Mouse (Mus musculus): ENCODE results near the gene Krt7. TPM values are rescaled to one million over a fixed set of nuclear protein-coding genes. Genes with fewer than 3 reads are reported as not detected.

Krt7 gene
- polyA plus RNA-seq, 1 experiment from 2014 or later, result 31.9 TPM

- WGBS, result 72% methylated on average over 13 of the region's 13 CpGs
- H3K36me3 ChIP-seq, result no peaks in the 10 kb centered on the region
- DNase-seq (ENCODE audit: low spot score), result no peak
Measured at GRCm38 (mm10) chr15:101463651-101464050, 52.8 kb downstream of the Krt7 start, which contains the start of gene Krt81. Krt81 (minus strand) TSS chr15:101463751.

DNA sequence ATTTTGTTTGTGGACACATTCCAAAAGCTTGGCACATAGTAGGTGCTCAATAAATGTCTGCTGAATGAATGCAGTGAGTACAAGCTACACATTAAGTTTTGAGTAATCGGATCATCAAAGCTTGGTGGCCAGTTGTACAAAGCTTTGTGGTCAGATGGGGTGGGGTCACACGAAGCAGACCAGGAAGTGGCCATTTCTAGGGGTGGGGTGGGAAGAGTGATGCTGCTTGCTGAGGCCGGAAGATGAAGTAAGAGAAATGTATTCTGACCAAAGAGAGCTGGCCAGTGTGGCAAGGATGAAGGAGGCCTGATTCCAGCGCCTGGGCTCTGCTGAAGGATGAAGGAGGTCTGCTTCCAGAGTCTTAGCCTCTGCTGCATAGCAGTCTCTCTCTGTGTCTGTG lies 58.2 kb downstream of the Krt7 start:
- H3K27ac ChIP-seq, result no peak overlapping the region
- H3K27me3 ChIP-seq (ENCODE audit: insufficient read depth, poor library complexity, severe bottlenecking), result no peaks in the 10 kb centered on the region
- H3K4me1 ChIP-seq, result no peaks in the 10 kb centered on the region
- H3K4me3 ChIP-seq, result no peak overlapping the region
- H3K36me3 ChIP-seq, result no peaks in the 10 kb centered on the region
- DNase-seq (ENCODE audit: low spot score), result no peak
- H3K9me3 ChIP-seq, result no peaks in the 10 kb centered on the region
- WGBS, result 76% methylated on average over 4 of the region's 4 CpGs

More at GRCm38 (mm10) chr15:101463651-101464050, 52.8 kb downstream of the Krt7 start, which contains the start of gene Krt81:
- Histone ChIP-seq H3K27ac (no peak within 1 kb of the TSS), H3K4me3 (no peak within 1 kb of the TSS), H3K4me1 (no peaks in the 10 kb centered on the region), H3K9me3 (no peaks in the 10 kb centered on the region), H3K27me3 (ENCODE audit: insufficient read depth, poor library complexity, severe bottlenecking) (peaks cover 12% of the 10 kb centered on the region)

- Histone ChIP-seq H3K4me1 (no peaks in the 10 kb centered on the region), H3K4me3 (no peak within 1 kb of the TSS), H3K27ac (no peak within 1 kb of the TSS), H3K27me3 (ENCODE audit: insufficient read depth, poor library complexity, severe bottlenecking) (peaks cover 20% of the 10 kb centered on the region), H3K9me3 (no peaks in the 10 kb centered on the region), H3K36me3 (no peaks in the 10 kb centered on the region)
- 18% methylated on average over 10 of the region's 10 CpGs for WGBS
- DNase-seq (ENCODE audit: low spot score), result peak; percentile 87
Measured at GRCm38 (mm10) chr15:101472952-101473528, 62.2 kb downstream of the Krt7 start, which contains the start of gene Krt86. Krt86 (plus strand) TSS chr15:101473478.

DNA sequence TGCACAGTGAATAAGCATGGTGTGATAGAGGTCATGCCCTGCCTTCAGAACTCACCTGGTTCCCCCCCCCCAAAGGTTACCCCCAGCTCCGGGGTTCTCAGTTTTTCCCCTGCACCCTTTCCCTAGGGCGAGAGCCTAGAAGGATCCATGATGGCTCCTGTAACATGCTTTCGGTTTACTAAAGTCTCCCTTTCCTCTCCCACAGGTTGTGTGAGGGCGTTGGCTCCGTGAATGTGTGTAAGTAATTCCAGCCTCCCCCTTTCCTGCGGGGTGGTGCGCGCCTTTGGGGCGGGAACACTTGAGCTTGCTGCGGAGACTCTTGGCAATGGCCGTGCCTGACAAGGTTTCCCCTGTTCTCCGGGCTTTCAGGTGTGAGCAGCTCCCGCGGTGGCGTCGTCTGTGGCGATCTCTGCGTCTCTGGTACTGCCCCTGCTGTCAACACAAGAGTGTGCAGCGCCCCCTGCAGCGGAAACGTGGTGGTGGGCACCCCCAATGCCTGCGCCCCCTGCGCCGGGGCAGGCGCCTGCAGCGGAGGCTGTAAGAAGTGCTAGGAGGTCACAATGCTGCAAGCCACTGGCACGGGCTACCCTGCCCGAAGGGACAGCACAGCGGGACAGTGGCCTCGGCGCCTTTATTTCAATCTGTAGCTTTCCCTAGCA lies 68.3 kb downstream of the Krt7 start:
- WGBS, result 7% methylated on average over 31 of the region's 31 CpGs
- Histone ChIP-seq H3K27me3 (ENCODE audit: insufficient read depth, poor library complexity, severe bottlenecking) (peaks cover 71% of the 10 kb centered on the region), H3K9me3 (no peaks in the 10 kb centered on the region), H3K4me3 (peak overlapping the region; percentile 49), H3K27ac (no peak overlapping the region), H3K4me1 (peaks cover 6% of the 10 kb centered on the region), H3K36me3 (no peaks in the 10 kb centered on the region)
- DNase-seq (ENCODE audit: low spot score), result no peak

DNA sequence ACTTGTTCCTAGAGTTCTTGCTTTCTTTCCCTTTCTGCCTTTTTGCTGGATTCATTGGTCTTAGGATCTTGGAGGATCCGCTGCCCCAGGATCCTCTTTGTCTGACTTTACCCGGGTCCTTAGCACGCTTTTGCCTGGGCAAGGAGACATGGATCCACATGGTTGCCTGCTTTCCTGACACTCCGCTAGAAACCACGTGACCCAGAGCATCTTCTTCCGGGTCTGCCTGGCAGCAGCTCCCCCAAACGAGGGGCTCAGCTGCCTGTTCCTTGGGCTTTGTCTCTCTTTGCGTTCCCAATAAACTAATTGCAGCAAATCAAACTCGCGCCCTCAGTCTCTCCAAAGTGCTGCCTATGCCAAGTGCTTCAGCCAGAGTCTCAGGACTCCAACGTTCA lies 68.8 kb downstream of the Krt7 start:
- WGBS, result 31% methylated on average over 11 of the region's 11 CpGs
- Histone ChIP-seq H3K27ac (no peak overlapping the region), H3K9me3 (no peaks in the 10 kb centered on the region), H3K4me1 (peaks cover 11% of the 10 kb centered on the region), H3K36me3 (no peaks in the 10 kb centered on the region), H3K4me3 (peak overlapping the region; percentile 49), H3K27me3 (ENCODE audit: insufficient read depth, poor library complexity, severe bottlenecking) (peaks cover 71% of the 10 kb centered on the region)
- no peak for DNase-seq (ENCODE audit: low spot score)

MicroRNAs within 50 kb of the gene (microRNA counts, 519-probe panel; counts per million panel counts)
- microRNA mmu-miR-1941-3p (not detected), microRNA mmu-miR-1941-5p (not detected)

Small RNAs within 50 kb of the gene (microRNA-seq; reads per million reads assigned to microRNA genes)
- gene Mir1941, result 1.3 reads per million

Other genes starting within 250 kb of the Krt7 start
- gene Acvr1b, start 237.0 kb upstream of the Krt7 start, polyA plus RNA-seq (2016; fragmentation: Nextera tagmentation; extraction: Ambion mirVana), result 5.4 and 5.6 TPM in 2 replicates
- 3.4 and 5.0 TPM in 2 replicates for gene Grasp, start 186.9 kb upstream of the Krt7 start, polyA plus RNA-seq (2016; fragmentation: Nextera tagmentation; extraction: Ambion mirVana)
- gene Nr4a1, start 156.8 kb upstream of the Krt7 start, polyA plus RNA-seq (2016; fragmentation: Nextera tagmentation; extraction: Ambion mirVana), result 8.0 and 13.0 TPM in 2 replicates
- gene Atg101, start 126.8 kb upstream of the Krt7 start, polyA plus RNA-seq (2016; fragmentation: Nextera tagmentation; extraction: Ambion mirVana), result 59.5 and 77.0 TPM in 2 replicates
- 0.49 and 1.8 TPM in 2 replicates for gene 6030408B16Rik, start 117.8 kb upstream of the Krt7 start, polyA plus RNA-seq (2016; fragmentation: Nextera tagmentation; extraction: Ambion mirVana)
- gene Krt80, start 40.9 kb upstream of the Krt7 start, polyA plus RNA-seq (2016; fragmentation: Nextera tagmentation; extraction: Ambion mirVana), result 0.80 and 1.7 TPM in 2 replicates
- gene Krt87, start 27.8 kb downstream of the Krt7 start, polyA plus RNA-seq (2016; fragmentation: Nextera tagmentation; extraction: Ambion mirVana), result not detected in 2 replicates
- not detected in 2 replicates for gene Krt88, start 36.7 kb downstream of the Krt7 start, polyA plus RNA-seq (2016; fragmentation: Nextera tagmentation; extraction: Ambion mirVana)
- gene Krt81, start 52.7 kb downstream of the Krt7 start, polyA plus RNA-seq (2016; fragmentation: Nextera tagmentation; extraction: Ambion mirVana), result not detected in 2 replicates
- not detected in 2 replicates for gene Krt86, start 62.4 kb downstream of the Krt7 start, polyA plus RNA-seq (2016; fragmentation: Nextera tagmentation; extraction: Ambion mirVana)
- not detected in 2 replicates for gene Krt83, start 80.5 kb downstream of the Krt7 start, polyA plus RNA-seq (2016; fragmentation: Nextera tagmentation; extraction: Ambion mirVana)
- gene Gm49425, start 106.2 kb downstream of the Krt7 start, polyA plus RNA-seq (2016; fragmentation: Nextera tagmentation; extraction: Ambion mirVana), result not detected in 2 replicates
- gene Krt84, start 121.8 kb downstream of the Krt7 start, polyA plus RNA-seq (2016; fragmentation: Nextera tagmentation; extraction: Ambion mirVana), result not detected in 2 replicates
- not detected in 2 replicates for gene Krt82, start 139.6 kb downstream of the Krt7 start, polyA plus RNA-seq (2016; fragmentation: Nextera tagmentation; extraction: Ambion mirVana)
- gene Krt90, start 151.9 kb downstream of the Krt7 start, polyA plus RNA-seq (2016; fragmentation: Nextera tagmentation; extraction: Ambion mirVana), result 0.26 and 0.29 TPM in 2 replicates
- gene Krt75, start 162.9 kb downstream of the Krt7 start, polyA plus RNA-seq (2016; fragmentation: Nextera tagmentation; extraction: Ambion mirVana), result 0.10 TPM in 1 of 2 replicates, not detected in the other
- not detected in 2 replicates for gene Gm5414, start 217.1 kb downstream of the Krt7 start, polyA plus RNA-seq (2016; fragmentation: Nextera tagmentation; extraction: Ambion mirVana)
- not detected in 2 replicates for gene Gm5478, start 236.3 kb downstream of the Krt7 start, polyA plus RNA-seq (2016; fragmentation: Nextera tagmentation; extraction: Ambion mirVana)

Measured in heart, embryonic 10.5 days (tissue).